ENCODE assay signal across 8 mouse cellular contexts in the genomic region with DNA sequence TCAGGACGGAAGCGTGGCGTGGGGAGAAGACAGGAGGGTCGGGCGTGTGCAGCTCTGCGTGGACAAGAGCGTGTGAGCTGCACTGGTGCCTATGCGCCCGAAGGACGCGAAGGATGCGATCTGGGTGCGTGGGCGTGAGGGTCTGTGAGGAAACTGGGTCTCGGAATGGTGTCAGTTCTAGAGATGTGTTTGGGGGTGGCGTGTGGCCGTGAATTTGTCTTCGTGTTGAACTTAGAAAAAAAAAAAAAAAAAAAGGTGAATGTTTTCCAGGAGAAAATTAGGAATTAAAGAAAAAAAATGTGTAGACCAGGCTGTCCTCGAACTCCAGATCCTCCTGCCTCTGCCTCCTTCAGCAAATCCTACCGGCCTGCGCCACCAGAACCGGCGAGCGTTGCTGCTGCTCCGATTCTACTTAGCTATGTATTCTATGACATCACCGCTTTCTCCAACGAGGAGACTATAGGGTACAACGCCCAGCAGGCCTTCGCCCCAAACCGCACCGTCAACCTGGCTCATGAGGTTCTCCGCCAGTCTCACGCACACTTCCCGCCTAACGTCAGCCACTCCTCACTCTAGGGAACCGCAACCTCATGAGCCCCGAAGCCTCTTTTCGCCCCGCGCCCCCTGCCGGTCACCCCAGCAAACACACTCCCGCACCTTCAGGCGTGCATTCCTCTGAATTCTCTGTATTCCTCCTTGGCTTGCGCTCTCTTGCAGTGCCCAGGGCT. TPM values are rescaled to one million over a fixed set of nuclear protein-coding genes. Genes with fewer than 3 reads are reported as not detected.
DNase-seq lines count a peak whose midpoint lies in the region; ATAC-seq and TF ChIP-seq lines count a peak whose summit lies in the region.
"Not testable (repeated sequence)": the region's sequence is repeated elsewhere in the genome, so short reads cannot be mapped to it uniquely, and the experiment has no call there.

No protein-coding gene starts in this region.

- not testable (repeated sequence) for TF ChIP-seq EP300 in lung, postnatal 0 days (IDR thresholded peaks at IDR 0.05)

- not testable (repeated sequence) for H3K27me3 ChIP-seq in hindbrain, embryonic 10.5 days (ENCODE audit: insufficient read depth, poor library complexity, severe bottlenecking); lung, postnatal 0 days (replicated peaks; ENCODE audit: insufficient read depth, low read length)

- not testable (repeated sequence) for H3K9me3 ChIP-seq in hindbrain, embryonic 10.5 days; lung, postnatal 0 days (ENCODE audit: low read length)

- WGBS in hindbrain, embryonic 10.5 days, result under 1% methylated on average over 44 of the region's 44 CpGs
- 2% methylated on average over 44 of the region's 44 CpGs for WGBS in lung, postnatal 0 days

- H3K4me3 ChIP-seq in hindbrain, embryonic 10.5 days, result peak overlapping the region; percentile 63
- H3K4me3 ChIP-seq in lung, postnatal 0 days (ENCODE audit: low read depth, low read length), result peak overlapping the region; percentile 66

- H3K4me1 ChIP-seq in hindbrain, embryonic 10.5 days (replicated peaks), result peaks cover 15% of the 10 kb centered on the region; the same call in 1 of the 2 replicates
- not testable (repeated sequence) for H3K4me1 ChIP-seq in lung, postnatal 0 days (ENCODE audit: insufficient read depth, low read depth, low read length)

- not testable (repeated sequence) for H3K36me3 ChIP-seq in hindbrain, embryonic 10.5 days; lung, postnatal 0 days (ENCODE audit: insufficient read depth, low read length)

- peak overlapping the region; percentile 80 for H3K27ac ChIP-seq in hindbrain, embryonic 10.5 days
- peak overlapping the region; percentile 86 for H3K27ac ChIP-seq in lung, postnatal 0 days (ENCODE audit: low read length)

- peak; percentile 60 for ATAC-seq in frontal cortex, adult (ENCODE audit: low TSS enrichment)
- ATAC-seq in lung, postnatal 0 days, result peak; percentile 67

- H3K9ac ChIP-seq in lung, postnatal 0 days (replicated peaks; ENCODE audit: low read depth), result peak overlapping the region; percentile 64

- DNase-seq in MN1 (ENCODE audit: low spot score), result peak; percentile 90
- peak; percentile 95 for DNase-seq in cerebellum, adult 9-10 months
- peak; percentile 89 for DNase-seq in hindbrain, embryonic 10.5 days (ENCODE audit: low spot score)
- peak; percentile 93 to 94 for DNase-seq in layer of hippocampus, postnatal 10 days (ENCODE audit: low spot score in 2 of 2)
- peak; percentile 79 for DNase-seq in lung, postnatal 0 days (ENCODE audit: low spot score)
- DNase-seq in ovary, postnatal 10 days (ENCODE audit: low spot score), result peak; percentile 94
- DNase-seq in thymus, postnatal 0 days (ENCODE audit: low spot score), result peak; percentile 89

- TF ChIP-seq CTCF in lung, postnatal 0 days (IDR thresholded peaks at IDR 0.05), result peak; percentile 83

- peak overlapping the region; percentile 48 for H3K4me2 ChIP-seq in lung, postnatal 0 days (replicated peaks; ENCODE audit: low read depth, low read length)

RNA-seq across cellular contexts. Expression of gene Klrb1c, which starts 28.4 kb away (rescaled TPM):
- not detected in 2 replicates for polyA plus RNA-seq in hindbrain, embryonic 10.5 days (2016; fragmentation: Nextera tagmentation; extraction: Ambion mirVana)
- total RNA-seq in layer of hippocampus, postnatal 10 days (2021), result under 1 TPM in 1 of 2 experiments, not detected in 1; 0.20 TPM
- 0.41 and 0.50 TPM in 2 replicates for polyA plus RNA-seq in lung, postnatal 0 days (2015; fragmentation: Nextera tagmentation; extraction: Ambion mirVana)
- polyA plus RNA-seq in thymus, postnatal 0 days (2015; fragmentation: Nextera tagmentation; extraction: Ambion mirVana), result 1.5 and 1.6 TPM in 2 replicates

RNA-seq across cellular contexts. Expression of gene Klrb1, which starts 37.7 kb away (rescaled TPM):
- polyA plus RNA-seq in hindbrain, embryonic 10.5 days (2016; fragmentation: Nextera tagmentation; extraction: Ambion mirVana), result not detected in 2 replicates
- 1 to 10 TPM; 4.0 to 6.0 TPM for total RNA-seq in layer of hippocampus, postnatal 10 days (2021)
- not detected in 2 replicates for polyA plus RNA-seq in lung, postnatal 0 days (2015; fragmentation: Nextera tagmentation; extraction: Ambion mirVana)
- not detected in 2 replicates for polyA plus RNA-seq in thymus, postnatal 0 days (2015; fragmentation: Nextera tagmentation; extraction: Ambion mirVana)

Comparison
In these comparisons a context has a peak if more than half of its experiments do, and no peak if none do; other contexts are left out.
1. Peak in every context shown above with its lines: DNase-seq, ATAC-seq, H3K4me3 ChIP-seq and H3K27ac ChIP-seq.